Mouse (Mus musculus) liver, embryonic 12.5 days (tissue): ENCODE measurements at regions not wholly inside any gene's neighbourhood (a gene's known extent, or its start where the extent isn't known, plus 50 kb on each side); places are given as distances from the start of the nearest gene placed in this dataset.

ENCODE experiments used
- ATAC-seq: fragments of 200-750 bp; cut with Nextera tagmentation; 2 replicates; pipeline ENCODE4 v1.8.0; 2017; ENCODE audit warnings: moderate number of reproducible peaks, mild to moderate bottlenecking, moderate library complexity
- H3K27ac ChIP-seq: fragments of 300-500 bp; sonication (generic); 2 replicates; pipeline ENCODE4 v1.5.1; 2016; ENCODE audit warnings: mild to moderate bottlenecking
- H3K27me3 ChIP-seq: fragments of 300-500 bp; sonication (generic); replicated peaks from 2 replicates; pipeline ENCODE4 v1.6.1; 2016; ENCODE audit warnings: mild to moderate bottlenecking, moderate library complexity
- H3K36me3 ChIP-seq: fragments of 300-500 bp; sonication (generic); 2 replicates; pipeline ENCODE4 v1.6.1; 2016; ENCODE audit warnings: mild to moderate bottlenecking, moderate library complexity
- H3K4me1 ChIP-seq: fragments of 300-500 bp; sonication (generic); 2 replicates; pipeline ENCODE4 v1.6.1; 2016
- H3K4me2 ChIP-seq: fragments of 300-500 bp; sonication (generic); 2 replicates; pipeline ENCODE4 v1.6.1; 2016; ENCODE audit warnings: mild to moderate bottlenecking, moderate library complexity
- H3K4me3 ChIP-seq: fragments of 300-500 bp; sonication (generic); 2 replicates; pipeline ENCODE4 v1.5.1; 2016; ENCODE audit warnings: mild to moderate bottlenecking, moderate library complexity
- H3K9ac ChIP-seq: fragments of 300-500 bp; sonication (generic); 2 replicates; pipeline ENCODE4 v1.6.1; 2016; ENCODE audit warnings: mild to moderate bottlenecking, moderate library complexity
- H3K9me3 ChIP-seq: fragments of 300-500 bp; sonication (generic); replicated peaks from 2 replicates; pipeline ENCODE4 v1.6.1; 2016; ENCODE audit warnings: mild to moderate bottlenecking, moderate library complexity
- WGBS: fragments of 180-500 bp; shearing (Covaris S2); methylation state at CpG from one replicate; pipeline ENCODE4 v1.1.7; 2016; ENCODE audit not compliant: insufficient replicate concordance; 5-methylcytosine and 5-hydroxymethylcytosine counted together

DNA sequence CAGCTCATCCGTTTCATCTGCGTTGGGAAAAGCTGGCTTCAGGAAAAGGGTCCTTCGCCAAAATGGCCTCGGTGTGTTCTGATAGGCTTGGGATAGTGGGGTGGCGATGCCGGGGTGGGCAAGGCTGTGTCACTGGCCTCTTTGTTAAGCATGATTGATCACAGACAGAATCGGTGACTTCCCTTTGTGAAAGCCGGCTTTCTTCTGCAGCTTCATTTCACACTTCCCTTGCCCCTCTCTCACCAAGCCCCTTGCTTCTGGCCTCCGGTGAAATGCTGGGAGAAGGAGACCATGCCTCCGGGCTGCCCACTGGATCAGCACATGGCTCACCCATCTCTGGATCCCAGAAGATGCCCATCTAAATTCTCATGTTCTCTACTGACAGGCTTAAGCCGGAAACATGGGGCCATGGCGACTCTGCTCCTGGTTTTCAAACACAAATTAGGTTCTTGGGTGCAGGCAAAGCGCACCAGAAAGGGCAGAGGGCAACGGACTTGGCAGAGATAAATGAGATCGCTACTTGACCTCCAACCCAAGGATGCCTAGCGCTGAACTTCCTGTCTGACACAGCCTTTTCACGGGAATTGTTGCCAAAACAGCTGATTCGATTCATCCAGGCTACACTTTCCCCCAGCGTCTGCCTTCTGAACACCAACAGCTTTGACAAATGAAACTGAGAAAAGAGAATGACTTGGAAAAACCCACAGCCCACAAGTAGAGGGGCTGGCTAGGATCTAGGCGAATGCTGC lies 392.7 kb upstream of the Spred2 start:
- H3K27ac ChIP-seq, result no peak overlapping the region
- no peaks in the 10 kb centered on the region for H3K9me3 ChIP-seq
- no peak overlapping the region for H3K9ac ChIP-seq
- ATAC-seq, result no peak
- 39% methylated on average over 20 of the region's 20 CpGs for WGBS
- no peak overlapping the region for H3K4me3 ChIP-seq
- no peaks in the 10 kb centered on the region for H3K36me3 ChIP-seq
- H3K4me1 ChIP-seq, result no peaks in the 10 kb centered on the region
- no peaks in the 10 kb centered on the region for H3K27me3 ChIP-seq
- H3K4me2 ChIP-seq, result no peak overlapping the region

GRCm38 (mm10) chr11:19532867-19533266 lies 391.3 kb upstream of the Spred2 start:
- WGBS, result 77% methylated on average over 7 of the region's 7 CpGs
- Histone ChIP-seq H3K4me2 (no peak overlapping the region), H3K4me1 (no peaks in the 10 kb centered on the region), H3K4me3 (no peak overlapping the region), H3K9me3 (no peaks in the 10 kb centered on the region), H3K27ac (no peak overlapping the region), H3K27me3 (no peaks in the 10 kb centered on the region), H3K36me3 (no peaks in the 10 kb centered on the region), H3K9ac (no peak overlapping the region)
- no peak for ATAC-seq

DNA sequence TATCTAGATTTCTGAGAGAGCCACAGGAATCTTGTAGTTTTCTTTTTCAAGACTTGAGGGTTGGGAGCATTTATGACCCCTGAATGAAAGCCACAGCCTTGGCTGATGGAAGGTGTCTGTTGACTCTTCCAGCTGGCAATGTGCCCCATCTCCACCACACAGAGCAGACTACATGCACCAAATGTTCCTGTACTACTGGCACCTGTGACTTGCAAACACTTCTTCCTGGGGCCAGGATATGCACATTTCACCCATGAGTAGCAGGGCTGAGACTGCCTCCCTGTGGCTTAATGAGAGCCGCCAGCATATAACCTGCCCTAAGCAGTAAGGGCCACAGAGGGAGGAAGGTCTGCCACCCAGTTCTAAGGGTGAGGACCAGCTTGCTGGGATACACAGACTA lies 390.5 kb upstream of the Spred2 start:
- no peak overlapping the region for H3K4me3 ChIP-seq
- H3K9me3 ChIP-seq, result no peaks in the 10 kb centered on the region
- no peaks in the 10 kb centered on the region for H3K4me1 ChIP-seq
- H3K4me2 ChIP-seq, result no peak overlapping the region
- no peaks in the 10 kb centered on the region for H3K27me3 ChIP-seq
- no peak overlapping the region for H3K9ac ChIP-seq
- H3K36me3 ChIP-seq, result no peaks in the 10 kb centered on the region
- ATAC-seq, result no peak
- 38% methylated on average over 1 of the region's 1 CpGs for whole genome bisulfite sequencing
- H3K27ac ChIP-seq, result no peak overlapping the region

DNA sequence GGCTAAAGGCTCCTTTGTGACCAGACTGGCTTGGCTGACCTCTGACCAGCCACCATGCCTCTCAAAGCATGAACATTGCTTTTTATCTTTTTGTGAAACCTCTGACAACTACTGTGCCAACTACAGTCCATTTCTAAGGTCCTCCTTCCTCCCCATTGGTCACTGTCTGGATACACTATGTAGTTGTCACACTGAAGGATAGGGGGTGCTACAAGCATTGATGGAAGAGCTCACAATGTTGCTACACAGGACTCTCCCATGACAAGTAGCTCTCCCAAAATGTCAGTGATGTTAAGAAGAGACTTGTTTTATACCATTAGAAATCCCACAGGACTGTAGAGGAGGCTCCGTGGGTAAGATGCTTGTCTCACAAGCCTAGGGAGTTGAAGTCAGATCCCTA lies 389.0 kb upstream of the Spred2 start:
- Histone ChIP-seq H3K9ac (no peak overlapping the region), H3K27me3 (no peaks in the 10 kb centered on the region), H3K4me1 (no peaks in the 10 kb centered on the region), H3K4me2 (no peak overlapping the region), H3K4me3 (no peak overlapping the region), H3K36me3 (no peaks in the 10 kb centered on the region), H3K9me3 (no peaks in the 10 kb centered on the region), H3K27ac (no peak overlapping the region)
- 70% methylated on average over 1 of the region's 1 CpGs for WGBS
- ATAC-seq, result no peak

GRCm38 (mm10) chr11:19546226-19546625 lies 377.9 kb upstream of the Spred2 start:
- no peaks in the 10 kb centered on the region for H3K27me3 ChIP-seq
- H3K9me3 ChIP-seq, result no peaks in the 10 kb centered on the region
- no peak overlapping the region for H3K9ac ChIP-seq
- no peak overlapping the region for H3K27ac ChIP-seq
- H3K36me3 ChIP-seq, result no peaks in the 10 kb centered on the region
- ATAC-seq, result no peak
- H3K4me2 ChIP-seq, result no peak overlapping the region
- no peak overlapping the region for H3K4me3 ChIP-seq
- no peaks in the 10 kb centered on the region for H3K4me1 ChIP-seq
- 37% methylated on average over 4 of the region's 4 CpGs for WGBS

DNA sequence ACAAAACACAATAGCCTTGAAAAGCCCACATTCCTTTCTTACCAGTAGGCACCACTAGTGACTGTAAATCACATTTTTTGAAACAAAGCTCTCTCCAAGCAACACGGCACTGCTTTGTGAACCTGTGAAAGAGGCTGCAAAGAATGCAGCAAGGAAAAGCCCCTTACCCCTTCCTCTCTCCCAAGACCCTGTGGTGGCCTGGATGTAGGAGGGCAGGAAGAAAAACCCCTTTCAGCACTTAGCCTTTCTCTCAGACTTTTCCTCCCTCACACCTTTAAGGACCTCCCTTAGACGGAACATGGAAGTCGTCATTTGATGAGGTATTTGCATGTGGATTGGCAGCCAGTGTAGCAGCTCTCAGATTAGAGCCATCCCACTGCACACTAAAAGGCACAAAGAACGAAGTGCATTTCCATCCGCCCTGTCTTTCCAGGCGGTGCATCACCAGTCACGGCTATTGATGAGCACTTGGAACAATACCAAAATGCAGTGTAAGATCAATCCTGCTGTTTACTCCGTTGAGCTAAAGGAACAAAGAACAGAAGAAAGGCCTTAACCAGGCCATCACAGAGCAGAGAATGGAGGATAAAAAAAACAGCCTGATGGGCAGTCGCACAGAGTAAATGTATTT lies 369.7 kb upstream of the Spred2 start:
- Histone ChIP-seq H3K9me3 (no peaks in the 10 kb centered on the region), H3K4me3 (no peak overlapping the region), H3K4me2 (no peak overlapping the region), H3K36me3 (no peaks in the 10 kb centered on the region), H3K27me3 (no peaks in the 10 kb centered on the region), H3K4me1 (no peaks in the 10 kb centered on the region), H3K9ac (no peak overlapping the region), H3K27ac (no peak overlapping the region)
- ATAC-seq, result no peak
- whole genome bisulfite sequencing, result 65% methylated on average over 9 of the region's 9 CpGs

DNA sequence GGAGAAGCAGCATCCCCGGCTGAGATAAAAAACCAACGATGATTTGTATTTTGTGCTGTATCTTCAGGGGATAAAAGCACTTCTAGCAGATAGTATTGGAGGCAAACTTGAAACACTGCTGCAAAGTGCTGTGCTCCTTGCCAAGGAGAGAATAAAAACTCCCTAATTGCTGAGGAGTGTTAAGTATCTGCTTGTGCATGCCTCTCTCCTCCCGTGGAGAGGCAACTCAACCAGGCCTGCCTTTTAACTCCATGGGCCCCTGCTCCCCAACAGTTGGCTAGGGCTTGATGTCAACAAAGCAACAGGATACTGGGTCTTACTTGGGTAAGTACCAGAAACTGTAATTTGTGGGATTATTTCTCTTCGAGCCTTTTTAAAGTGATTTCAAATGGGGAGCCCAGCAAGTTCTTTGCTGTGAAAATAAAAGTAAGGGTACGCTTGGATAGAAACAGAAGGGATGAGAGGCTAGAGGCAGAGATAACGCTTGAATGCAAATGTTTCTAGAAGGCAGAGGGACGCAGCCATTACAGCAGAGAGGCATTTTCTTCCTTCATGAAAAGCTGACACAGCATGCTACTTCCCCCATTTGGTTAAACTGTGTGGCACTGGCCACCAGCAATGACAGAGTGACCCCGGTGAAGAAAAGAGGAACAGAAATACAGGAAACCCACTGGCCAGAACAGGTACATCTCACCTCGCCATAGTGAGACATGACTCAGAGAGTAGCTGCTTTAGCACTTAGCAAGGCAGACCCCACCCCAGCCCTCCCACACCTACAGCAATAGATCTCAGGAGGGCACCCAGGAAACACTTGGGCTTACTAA lies 369.0 kb upstream of the Spred2 start:
- 46% methylated on average over 9 of the region's 9 CpGs for WGBS

DNA sequence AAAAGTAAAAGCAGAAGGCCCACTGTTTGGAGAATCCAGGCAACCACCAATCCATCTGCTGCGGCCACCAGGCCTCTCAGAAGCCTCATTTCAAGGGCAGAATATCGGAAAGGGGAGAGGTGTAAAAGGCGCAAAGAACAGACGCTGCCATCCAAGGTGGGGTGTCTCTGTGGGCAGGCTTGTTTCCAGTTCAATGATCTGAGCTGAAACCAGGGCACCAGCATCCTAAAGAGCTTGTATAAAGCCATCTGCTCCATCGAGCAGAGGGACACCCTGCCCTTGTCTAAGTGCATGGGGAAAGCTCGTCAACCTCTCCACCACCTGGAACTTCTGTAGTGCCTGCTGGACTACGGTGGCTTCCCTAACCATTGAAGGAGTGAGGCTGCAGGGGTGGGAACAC lies 363.7 kb upstream of the Spred2 start:
- Histone ChIP-seq H3K4me1 (no peaks in the 10 kb centered on the region), H3K36me3 (no peaks in the 10 kb centered on the region), H3K4me2 (no peak overlapping the region), H3K27ac (no peak overlapping the region), H3K27me3 (no peaks in the 10 kb centered on the region), H3K9ac (no peak overlapping the region), H3K4me3 (no peak overlapping the region), H3K9me3 (no peaks in the 10 kb centered on the region)
- WGBS, result 76% methylated on average over 7 of the region's 7 CpGs
- no peak for ATAC-seq

More for the DNA sequence above, 369.0 kb upstream of the Spred2 start:
- Histone ChIP-seq H3K27ac (no peak overlapping the region), H3K9ac (no peak overlapping the region), H3K9me3 (no peaks in the 10 kb centered on the region), H3K4me3 (no peak overlapping the region), H3K4me2 (no peak overlapping the region), H3K36me3 (no peaks in the 10 kb centered on the region), H3K27me3 (no peaks in the 10 kb centered on the region), H3K4me1 (no peaks in the 10 kb centered on the region)
- ATAC-seq, result no peak

DNA sequence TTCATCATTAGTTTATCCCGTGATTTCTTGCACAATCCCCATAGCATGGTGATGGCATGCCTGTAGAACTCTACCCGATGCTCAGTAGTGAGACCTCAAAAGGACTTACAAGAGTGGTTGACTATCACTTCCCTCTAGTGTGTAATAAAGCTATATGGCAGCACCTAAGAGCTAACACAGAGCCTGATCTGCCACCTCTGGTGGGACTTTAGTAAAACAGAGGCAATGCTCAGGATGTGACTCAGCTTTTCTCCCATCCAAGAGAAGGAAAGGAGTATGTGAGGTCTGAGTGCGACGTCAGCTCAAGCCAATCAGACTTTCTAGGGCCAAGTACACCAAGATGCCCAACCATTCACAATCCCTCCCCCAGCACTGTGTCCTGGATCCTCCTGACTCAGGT lies 361.5 kb upstream of the Spred2 start:
- H3K27ac ChIP-seq, result no peak overlapping the region
- no peak overlapping the region for H3K9ac ChIP-seq
- H3K36me3 ChIP-seq, result no peaks in the 10 kb centered on the region
- ATAC-seq, result no peak
- no peaks in the 10 kb centered on the region for H3K27me3 ChIP-seq
- H3K4me3 ChIP-seq, result no peak overlapping the region
- WGBS, result 63% methylated on average over 4 of the region's 4 CpGs
- H3K9me3 ChIP-seq, result no peaks in the 10 kb centered on the region
- no peak overlapping the region for H3K4me2 ChIP-seq
- no peaks in the 10 kb centered on the region for H3K4me1 ChIP-seq

DNA sequence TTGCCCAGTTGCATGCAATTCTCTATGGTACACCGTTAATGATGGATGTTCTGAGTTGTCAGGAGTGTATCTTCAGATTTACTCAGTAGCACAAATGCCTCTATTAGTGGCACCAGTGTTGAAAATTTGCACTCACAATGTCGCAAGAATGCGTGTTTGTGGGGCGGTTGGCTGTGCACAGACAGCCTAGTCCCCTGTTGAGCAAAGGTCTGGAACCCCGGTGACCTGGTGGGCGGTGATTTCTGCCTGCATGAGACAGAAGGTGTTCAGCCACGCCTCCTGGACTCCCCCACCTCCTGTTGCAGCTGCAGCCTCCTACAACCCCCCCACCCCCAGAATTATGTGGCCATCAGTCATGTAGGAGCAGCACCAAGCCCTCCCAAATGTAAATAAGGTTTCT lies 338.9 kb upstream of the Spred2 start:
- Histone ChIP-seq H3K9ac (no peak overlapping the region), H3K27me3 (no peaks in the 10 kb centered on the region), H3K4me2 (no peak overlapping the region), H3K36me3 (no peaks in the 10 kb centered on the region), H3K9me3 (no peaks in the 10 kb centered on the region), H3K27ac (no peak overlapping the region), H3K4me1 (no peaks in the 10 kb centered on the region), H3K4me3 (no peak overlapping the region)
- ATAC-seq, result no peak
- WGBS, result 75% methylated on average over 7 of the region's 7 CpGs

- Histone ChIP-seq H3K27ac (no peak overlapping the region), H3K9ac (no peak overlapping the region), H3K4me3 (no peak overlapping the region), H3K9me3 (no peaks in the 10 kb centered on the region), H3K4me1 (no peaks in the 10 kb centered on the region), H3K27me3 (no peaks in the 10 kb centered on the region), H3K4me2 (no peak overlapping the region), H3K36me3 (no peaks in the 10 kb centered on the region)
- 61% methylated on average over 6 of the region's 6 CpGs for WGBS
- ATAC-seq, result no peak
These were observed 331.4 kb upstream of the Spred2 start for GRCm38 (mm10) chr11:19592506-19593355.
